Mouse (Mus musculus) heart, embryonic 14.5 days (tissue): ENCODE measurements at regions not wholly inside any gene's neighbourhood (a gene's known extent, or its start where the extent isn't known, plus 50 kb on each side); places are given as distances from the start of the nearest gene placed in this dataset.

ENCODE experiments used
- ATAC-seq: fragments of 200-750 bp; cut with Nextera tagmentation; 2 replicates; pipeline ENCODE4 v1.8.0; 2017; ENCODE audit warnings: low read depth, moderate TSS enrichment; ENCODE audit not compliant: insufficient number of reproducible peaks, insufficient read depth, low FRiP score
- H3K27ac ChIP-seq, 2 experiments: fragments of 200-500 bp in 1 of 2; fragments of 300-500 bp in 1 of 2; sonication (generic) in 1 of 2; replicated peaks in 1 of 2; 2 replicates each; pipeline ENCODE4 v1.5.1; 2012 to 2014; ENCODE audit warnings: low read depth in 2 of 2, low read length in 2 of 2, control low read depth in 1 of 2, mild to moderate bottlenecking in 1 of 2, mixed read lengths in 1 of 2; ENCODE audit not compliant: control insufficient read depth in 1 of 2, insufficient read depth in 1 of 2
- H3K27me3 ChIP-seq: fragments of 300-500 bp; sonication (generic); 2 replicates; pipeline ENCODE4 v1.6.1; 2014; ENCODE audit warnings: mild to moderate bottlenecking, low read length, control low read depth; ENCODE audit not compliant: control insufficient read depth, insufficient read depth
- H3K36me3 ChIP-seq: fragments of 300-500 bp; sonication (generic); 2 replicates; pipeline ENCODE4 v1.6.1; 2014; ENCODE audit warnings: mild to moderate bottlenecking, control low read depth, low read length, mixed read lengths; ENCODE audit not compliant: control insufficient read depth, insufficient read depth
- H3K4me1 ChIP-seq, 2 experiments: fragments of 200-500 bp in 1 of 2; fragments of 300-500 bp in 1 of 2; sonication (generic) in 1 of 2; 2 replicates each; pipeline ENCODE4 v1.6.1; 2012 to 2014; ENCODE audit warnings: low read length in 2 of 2, control low read depth in 1 of 2, mixed read lengths in 1 of 2; ENCODE audit not compliant: control insufficient read depth in 2 of 2, insufficient read depth in 2 of 2
- H3K4me2 ChIP-seq: fragments of 300-500 bp; sonication (generic); 2 replicates; pipeline ENCODE4 v1.6.1; 2014; ENCODE audit warnings: mild to moderate bottlenecking, low read length
- H3K4me3 ChIP-seq, 2 experiments: fragments of 200-500 bp in 1 of 2; fragments of 300-500 bp in 1 of 2; sonication (generic) in 1 of 2; 2 replicates each; pipeline ENCODE4 v1.5.1; 2012 to 2014; ENCODE audit warnings: low read length in 2 of 2, mild to moderate bottlenecking in 2 of 2, control low read depth in 1 of 2, low read depth in 1 of 2, moderate library complexity in 1 of 2; ENCODE audit not compliant: control insufficient read depth in 1 of 2, insufficient read depth in 1 of 2
- H3K9ac ChIP-seq: fragments of 300-500 bp; sonication (generic); 2 replicates; pipeline ENCODE4 v1.6.1; 2014; ENCODE audit warnings: mild to moderate bottlenecking, low read length
- H3K9me3 ChIP-seq: fragments of 300-500 bp; sonication (generic); 2 replicates; pipeline ENCODE4 v1.6.1; 2016; ENCODE audit warnings: low read length, control low read depth; ENCODE audit not compliant: control insufficient read depth
- WGBS: fragments of 180-500 bp; shearing (Covaris S2); extraction: QIAGEN DNeasy Blood & Tissue Kit; methylation state at CpG from one replicate; pipeline ENCODE4 v1.1.7; 2014; 5-methylcytosine and 5-hydroxymethylcytosine counted together

DNA sequence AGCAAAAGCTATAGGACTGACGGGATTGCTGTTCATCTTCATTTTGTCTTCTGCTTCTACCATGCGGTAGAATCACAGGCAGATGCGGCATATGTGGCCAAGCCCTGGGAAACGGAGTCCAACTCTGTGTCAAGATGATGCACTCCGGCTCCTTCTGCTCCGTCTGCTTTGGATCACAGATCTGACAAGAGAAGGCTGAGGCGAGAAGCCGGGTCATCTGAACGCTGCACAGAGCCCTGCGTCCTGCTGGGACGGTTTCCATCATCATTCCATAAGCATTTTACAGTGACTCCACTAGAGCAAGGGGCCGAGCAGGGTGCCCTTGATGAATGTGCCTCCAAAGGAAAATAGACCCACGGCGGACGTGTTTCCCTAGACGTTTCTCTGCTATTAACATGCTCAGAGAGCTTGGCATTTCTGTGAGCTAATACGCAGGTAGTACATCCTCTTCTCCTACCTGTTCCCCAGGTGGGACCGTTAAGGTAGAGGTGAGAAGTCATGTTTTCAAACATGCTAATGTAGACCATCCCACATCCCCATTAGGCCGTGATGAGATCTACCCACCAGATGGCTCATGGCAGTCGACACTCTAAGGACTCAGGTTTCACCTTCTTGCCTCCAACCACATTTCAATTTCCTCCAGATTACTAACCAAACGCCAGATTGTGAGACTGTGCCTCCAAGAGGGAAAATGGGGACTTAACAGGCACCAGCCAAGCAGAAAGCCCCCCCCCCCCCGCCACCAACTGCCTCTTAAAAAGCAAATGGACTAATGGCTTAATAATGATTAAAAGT lies 79.6 kb downstream of the Actbl2 start:
- no peaks in the 10 kb centered on the region for H3K27me3 ChIP-seq
- H3K27ac ChIP-seq: no peak overlapping the region
- H3K4me2 ChIP-seq: no peak overlapping the region
- no peak overlapping the region for H3K9ac ChIP-seq
- ATAC-seq: 0 out of 2 replicates have a peak, but pooled peaks have one; percentile 39
- no peaks in the 10 kb centered on the region for H3K9me3 ChIP-seq
- 64% methylated on average over 22 of the region's 22 CpGs for whole genome bisulfite sequencing
- no peaks in the 10 kb centered on the region for H3K36me3 ChIP-seq
- H3K4me3 ChIP-seq: no peak overlapping the region
- H3K4me1 ChIP-seq: no peaks in the 10 kb centered on the region

DNA sequence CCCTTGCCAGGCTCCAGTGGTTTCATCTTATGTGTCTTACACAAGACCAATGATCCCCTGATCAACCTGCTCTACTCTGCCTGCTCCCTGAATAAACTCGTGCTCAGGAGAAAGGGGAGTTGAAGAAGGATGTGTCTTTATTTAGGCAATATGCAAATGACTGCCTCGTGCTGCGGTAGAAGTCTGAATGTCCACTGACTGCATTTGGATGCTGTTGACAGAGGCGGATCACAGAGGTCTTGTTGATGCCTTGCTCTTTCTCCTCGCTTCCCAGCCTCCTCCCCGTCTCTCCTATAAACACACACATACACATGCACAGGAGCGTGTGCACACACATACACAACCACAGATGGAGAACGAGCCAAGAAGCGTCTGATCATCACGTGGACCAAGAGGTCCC lies 90.2 kb downstream of the Actbl2 start:
- no peaks in the 10 kb centered on the region for H3K36me3 ChIP-seq
- H3K27ac ChIP-seq: no peak overlapping the region
- no peaks in the 10 kb centered on the region for H3K27me3 ChIP-seq
- H3K4me2 ChIP-seq: no peak overlapping the region
- WGBS: 65% methylated on average over 10 of the region's 10 CpGs
- no peak for ATAC-seq
- peaks cover 2 to 9% of the 10 kb centered on the region in 2 experiments for H3K4me1 ChIP-seq
- no peak overlapping the region for H3K4me3 ChIP-seq
- H3K9me3 ChIP-seq: no peaks in the 10 kb centered on the region
- H3K9ac ChIP-seq: no peak overlapping the region

DNA sequence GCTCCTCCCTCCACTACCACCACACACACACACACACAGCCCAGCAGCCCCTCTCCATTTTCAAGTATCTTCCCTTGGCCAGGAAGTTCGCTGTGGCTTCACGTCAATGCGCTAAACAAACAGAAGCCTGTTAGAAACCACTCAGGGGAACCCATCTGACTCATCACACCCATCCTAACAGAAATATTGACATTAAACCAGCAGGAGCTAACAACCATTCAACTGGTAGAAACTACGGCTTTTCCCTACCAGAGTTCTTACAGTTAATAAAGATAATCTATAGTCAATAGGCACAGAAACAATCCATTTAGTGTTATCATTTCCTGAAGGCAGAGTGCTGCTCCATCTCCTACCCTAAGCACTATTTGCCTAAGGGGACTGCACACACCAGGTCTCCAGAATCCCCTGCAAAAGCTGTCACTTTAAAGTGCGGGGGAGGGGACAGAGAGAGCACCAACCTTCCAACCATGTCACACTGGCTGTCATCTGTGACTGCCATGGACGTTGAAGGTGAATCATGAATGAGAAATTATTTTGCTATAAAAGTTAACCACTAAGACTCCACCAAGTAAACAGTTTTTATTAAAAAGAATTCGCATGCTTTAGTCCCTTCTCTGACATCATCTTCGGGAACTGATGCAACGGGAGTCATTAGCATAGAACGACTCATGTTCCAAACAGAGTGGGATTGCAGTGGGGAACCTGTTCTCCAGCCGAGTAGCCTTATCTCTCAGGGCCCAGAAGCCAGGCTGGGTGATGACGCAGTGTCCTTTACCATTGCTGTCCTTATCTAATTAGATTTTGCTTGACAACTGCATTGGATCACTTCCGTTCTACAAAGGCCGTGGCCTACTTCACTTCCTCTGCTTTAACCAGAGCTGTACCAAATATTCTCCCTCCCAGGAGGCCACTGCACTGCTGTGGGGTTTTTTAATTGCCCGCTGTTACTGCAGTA lies 91.0 kb downstream of the Actbl2 start:
- no peaks in the 10 kb centered on the region for H3K9me3 ChIP-seq
- peaks cover 2 to 9% of the 10 kb centered on the region in 2 experiments for H3K4me1 ChIP-seq
- H3K4me3 ChIP-seq: no peak overlapping the region
- no peaks in the 10 kb centered on the region for H3K27me3 ChIP-seq
- H3K9ac ChIP-seq: no peak overlapping the region
- H3K4me2 ChIP-seq: no peak overlapping the region
- H3K27ac ChIP-seq: no peak overlapping the region
- 41% methylated on average over 15 of the region's 15 CpGs for WGBS
- ATAC-seq: no peak
- H3K36me3 ChIP-seq: no peaks in the 10 kb centered on the region

DNA sequence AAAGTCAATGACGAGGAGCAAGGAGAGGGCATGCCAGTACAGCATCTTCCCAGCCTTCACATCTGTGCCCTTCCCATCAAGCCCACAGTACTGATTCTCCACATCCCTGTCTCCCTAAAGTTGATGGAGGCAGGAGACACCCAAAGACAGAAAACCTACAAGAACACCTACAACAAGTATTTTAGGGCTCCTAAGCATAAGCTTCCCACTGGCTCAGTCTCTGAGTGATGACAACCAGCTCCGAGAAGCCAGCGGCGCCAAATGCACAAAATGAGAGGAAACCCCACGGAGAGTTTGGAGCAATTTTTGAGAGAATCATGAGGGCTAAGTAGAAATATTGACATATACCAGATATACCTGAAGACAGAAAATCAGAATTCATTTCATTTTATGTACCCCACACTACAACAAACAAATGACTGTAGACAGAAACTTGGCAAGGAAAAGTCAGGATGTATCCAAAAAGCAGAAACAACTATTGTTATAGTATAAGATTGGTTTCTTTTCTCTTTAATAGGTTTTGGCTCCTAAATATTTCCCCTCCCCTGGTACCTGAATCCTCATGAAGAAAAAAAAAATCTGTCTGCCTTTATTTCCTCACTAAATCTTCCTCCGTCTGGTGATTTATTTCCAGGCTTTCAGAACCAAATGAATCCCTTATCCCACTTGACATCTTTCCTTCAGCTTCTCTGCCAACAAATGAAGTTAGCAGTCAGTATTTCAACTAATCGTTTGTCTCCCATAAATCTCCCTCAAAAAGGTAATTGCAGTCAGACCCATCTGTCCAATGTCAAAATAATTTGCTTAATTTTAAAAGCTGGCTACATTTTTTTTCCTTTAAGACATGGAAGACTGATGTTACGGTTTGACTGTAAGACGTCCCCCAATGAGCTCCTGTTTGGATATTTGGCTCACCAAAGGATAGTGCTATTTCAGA lies 102.0 kb downstream of the Actbl2 start:
- Histone ChIP-seq H3K9me3 (no peaks in the 10 kb centered on the region), H3K27ac (no peak overlapping the region), H3K4me2 (no peak overlapping the region), H3K4me1 (no peaks in the 10 kb centered on the region), H3K27me3 (no peaks in the 10 kb centered on the region), H3K36me3 (no peaks in the 10 kb centered on the region), H3K9ac (no peak overlapping the region), H3K4me3 (no peak overlapping the region)
- WGBS: 72% methylated on average over 9 of the region's 9 CpGs
- ATAC-seq: no peak

DNA sequence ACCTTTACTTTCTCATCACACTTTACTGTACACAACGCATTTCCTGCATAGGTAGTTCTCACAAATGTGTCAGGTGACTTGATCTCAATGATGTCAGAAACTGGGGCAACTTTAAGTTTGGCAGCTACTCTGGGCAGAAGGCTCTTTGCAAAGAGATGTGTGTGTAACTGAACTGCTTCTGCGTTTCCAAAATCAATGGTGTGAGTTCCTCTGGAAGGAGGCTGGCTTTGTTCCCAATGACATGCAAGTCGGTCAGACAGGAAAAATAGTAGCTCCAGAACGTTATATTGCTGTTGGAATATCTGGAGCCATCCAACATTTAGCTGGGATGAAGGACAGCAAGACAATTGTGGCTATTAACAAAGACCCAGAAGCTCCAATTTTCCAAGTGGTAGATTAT lies 106.6 kb downstream of the Actbl2 start:
- H3K27ac ChIP-seq: no peak overlapping the region
- WGBS: 64% methylated on average over 4 of the region's 4 CpGs
- H3K4me1 ChIP-seq: no peaks in the 10 kb centered on the region
- no peak overlapping the region for H3K4me2 ChIP-seq
- no peaks in the 10 kb centered on the region for H3K27me3 ChIP-seq
- no peak for ATAC-seq
- H3K4me3 ChIP-seq: no peak overlapping the region
- H3K9ac ChIP-seq: no peak overlapping the region
- H3K9me3 ChIP-seq: peaks cover 6% of the 10 kb centered on the region
- no peaks in the 10 kb centered on the region for H3K36me3 ChIP-seq

DNA sequence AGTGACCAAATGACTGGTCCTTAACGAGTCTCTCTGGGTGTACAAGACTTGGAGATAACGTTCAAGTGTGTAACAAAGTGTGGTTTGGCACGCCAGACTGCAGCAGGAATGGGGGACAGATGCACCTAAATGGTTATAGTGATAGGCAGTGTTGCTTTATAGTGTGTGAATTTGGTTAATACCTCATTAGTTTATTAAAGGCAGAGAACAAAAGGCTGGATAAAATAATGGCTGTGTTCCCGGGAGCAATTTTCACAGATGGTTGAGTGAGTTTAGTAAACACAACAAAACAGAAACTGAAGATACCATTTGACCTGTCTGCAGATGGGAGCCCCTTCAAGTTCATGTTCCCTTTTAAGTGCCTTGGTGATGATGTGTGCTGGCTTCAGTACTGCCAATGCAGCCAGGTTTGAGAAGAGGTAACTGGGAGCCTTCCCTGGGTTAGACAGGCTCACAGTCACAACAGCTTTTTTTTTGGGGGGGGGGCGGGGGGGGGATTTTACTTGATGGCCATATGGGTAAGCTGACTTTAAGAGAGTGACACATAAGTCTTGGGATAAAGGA lies 108.4 kb downstream of the Actbl2 start:
- Histone ChIP-seq H3K4me3 (no peak overlapping the region), H3K9me3 (peaks cover 6% of the 10 kb centered on the region), H3K4me2 (no peak overlapping the region), H3K36me3 (no peaks in the 10 kb centered on the region), H3K9ac (no peak overlapping the region), H3K27ac (no peak overlapping the region), H3K27me3 (no peaks in the 10 kb centered on the region), H3K4me1 (no peaks in the 10 kb centered on the region)
- ATAC-seq: no peak
- 40% methylated on average over 5 of the region's 5 CpGs for WGBS

DNA sequence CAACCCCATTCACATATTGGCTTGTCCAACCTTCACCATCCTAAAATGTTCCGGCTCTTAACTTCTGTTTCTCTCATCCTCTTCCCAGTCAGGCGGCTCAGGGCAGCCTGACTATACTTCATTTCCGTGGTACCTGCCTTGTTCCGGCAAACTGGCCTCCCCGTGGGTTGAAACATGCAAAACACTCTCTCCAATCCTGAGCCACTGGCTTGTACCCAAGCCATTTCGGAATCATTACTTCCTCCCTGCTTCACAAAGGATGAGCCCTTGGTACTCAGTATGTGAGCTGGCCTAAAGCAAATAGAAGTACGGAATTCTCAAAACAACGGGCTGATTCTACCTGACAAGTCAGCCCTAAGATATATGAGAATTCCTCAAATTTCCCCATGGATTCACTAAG lies 112.1 kb downstream of the Actbl2 start:
- Histone ChIP-seq H3K4me3 (no peak overlapping the region), H3K27ac (no peak overlapping the region), H3K9ac (no peak overlapping the region), H3K27me3 (no peaks in the 10 kb centered on the region), H3K4me2 (no peak overlapping the region), H3K36me3 (no peaks in the 10 kb centered on the region), H3K4me1 (0 out of 4 replicates have a peak, but pooled peaks cover 0 to 3% of the 10 kb centered on the region in 2 experiments), H3K9me3 (peaks cover 6% of the 10 kb centered on the region)
- ATAC-seq: no peak
- WGBS: 89% methylated on average over 8 of the region's 8 CpGs
